Mouse (Mus musculus): ENCODE measurements at regions not wholly inside any gene's neighbourhood (a gene's known extent, or its start where the extent isn't known, plus 50 kb on each side); places are given as distances from the start of the nearest gene placed in this dataset.
"Not testable (repeated sequence)": the region's sequence is repeated elsewhere in the genome, so short reads cannot be mapped to it uniquely, and the experiment has no call there.

GRCm38 (mm10) chr2:129911203-129911921, 100.8 kb upstream of the Tgm3 start:
- no peak for ATAC-seq (ENCODE audit: extremely low read depth, insufficient number of reproducible peaks, low FRiP score, low TSS enrichment)
- no peaks in the 10 kb centered on the region for H3K36me3 ChIP-seq
- no peak overlapping the region for H3K4me3 ChIP-seq
- no peak overlapping the region for H3K27ac ChIP-seq (replicated peaks)
- H3K27me3 ChIP-seq (replicated peaks) = peaks cover 13% of the 10 kb centered on the region
- H3K4me1 ChIP-seq = peaks cover 10% of the 10 kb centered on the region
- 64% methylated on average over 19 of the region's 19 CpGs for WGBS
- H3K4me2 ChIP-seq = no peak overlapping the region
- no peaks in the 10 kb centered on the region for H3K9me3 ChIP-seq
- H3K9ac ChIP-seq = no peak overlapping the region

GRCm38 (mm10) chr2:129912556-129912955, 99.6 kb upstream of the Tgm3 start:
- Histone ChIP-seq H3K4me2 (no peak overlapping the region), H3K4me1 (peaks cover 10% of the 10 kb centered on the region), H3K9me3 (no peaks in the 10 kb centered on the region), H3K36me3 (no peaks in the 10 kb centered on the region), H3K4me3 (no peak overlapping the region), H3K9ac (no peak overlapping the region), H3K27me3 (replicated peaks) (peaks cover 13% of the 10 kb centered on the region), H3K27ac (replicated peaks) (no peak overlapping the region)
- 70% methylated on average over 8 of the region's 8 CpGs for WGBS
- ATAC-seq (ENCODE audit: extremely low read depth, insufficient number of reproducible peaks, low FRiP score, low TSS enrichment) = no peak

GRCm38 (mm10) chr2:129914261-129914660, 97.9 kb upstream of the Tgm3 start:
- no peak overlapping the region for H3K9ac ChIP-seq
- WGBS = 77% methylated on average over 8 of the region's 8 CpGs

GRCm38 (mm10) chr2:129916411-129916810, 95.7 kb upstream of the Tgm3 start:
- H3K27ac ChIP-seq (replicated peaks) = no peak overlapping the region
- ATAC-seq (ENCODE audit: extremely low read depth, insufficient number of reproducible peaks, low FRiP score, low TSS enrichment) = no peak
- WGBS = 83% methylated on average over 7 of the region's 7 CpGs
- peaks cover 5% of the 10 kb centered on the region for H3K4me1 ChIP-seq
- H3K36me3 ChIP-seq = no peaks in the 10 kb centered on the region
- no peaks in the 10 kb centered on the region for H3K9me3 ChIP-seq
- H3K4me2 ChIP-seq = no peak overlapping the region
- H3K9ac ChIP-seq = no peak overlapping the region
- no peaks in the 10 kb centered on the region for H3K27me3 ChIP-seq (replicated peaks)
- no peak overlapping the region for H3K4me3 ChIP-seq

More at GRCm38 (mm10) chr2:129914261-129914660, 97.9 kb upstream of the Tgm3 start:
- Histone ChIP-seq H3K36me3 (no peaks in the 10 kb centered on the region), H3K4me3 (no peak overlapping the region), H3K27me3 (replicated peaks) (peaks cover 4% of the 10 kb centered on the region), H3K27ac (replicated peaks) (no peak overlapping the region), H3K4me2 (no peak overlapping the region), H3K4me1 (peaks cover 8% of the 10 kb centered on the region), H3K9me3 (no peaks in the 10 kb centered on the region)
- no peak for ATAC-seq (ENCODE audit: extremely low read depth, insufficient number of reproducible peaks, low FRiP score, low TSS enrichment)

GRCm38 (mm10) chr2:129918141-129918790, 93.9 kb upstream of the Tgm3 start:
- H3K9ac ChIP-seq = no peak overlapping the region
- H3K36me3 ChIP-seq = no peaks in the 10 kb centered on the region
- 42% methylated on average over 9 of the region's 9 CpGs for WGBS
- no peaks in the 10 kb centered on the region for H3K27me3 ChIP-seq (replicated peaks)
- H3K27ac ChIP-seq (replicated peaks) = no peak overlapping the region
- H3K9me3 ChIP-seq = no peaks in the 10 kb centered on the region
- peaks cover 10% of the 10 kb centered on the region for H3K4me1 ChIP-seq
- no peak overlapping the region for H3K4me2 ChIP-seq
- no peak overlapping the region for H3K4me3 ChIP-seq
- ATAC-seq (ENCODE audit: extremely low read depth, insufficient number of reproducible peaks, low FRiP score, low TSS enrichment) = no peak

- ATAC-seq (ENCODE audit: extremely low read depth, insufficient number of reproducible peaks, low FRiP score, low TSS enrichment) = no peak
- Histone ChIP-seq H3K27ac (replicated peaks) (no peak overlapping the region), H3K4me3 (no peak overlapping the region), H3K9ac (no peak overlapping the region), H3K4me1 (peaks cover 10% of the 10 kb centered on the region), H3K4me2 (no peak overlapping the region), H3K9me3 (no peaks in the 10 kb centered on the region), H3K36me3 (no peaks in the 10 kb centered on the region), H3K27me3 (replicated peaks) (no peaks in the 10 kb centered on the region)
- WGBS = 77% methylated on average over 4 of the region's 4 CpGs
Measured at GRCm38 (mm10) chr2:129919551-129919950, 92.6 kb upstream of the Tgm3 start.

GRCm38 (mm10) chr2:129927218-129927617, 84.9 kb upstream of the Tgm3 start:
- 61% methylated on average over 2 of the region's 2 CpGs for WGBS
- ATAC-seq (ENCODE audit: extremely low read depth, insufficient number of reproducible peaks, low FRiP score, low TSS enrichment) = no peak
- Histone ChIP-seq H3K27me3 (replicated peaks) (no peaks in the 10 kb centered on the region), H3K27ac (replicated peaks) (no peak overlapping the region), H3K4me1 (no peaks in the 10 kb centered on the region), H3K4me3 (no peak overlapping the region), H3K36me3 (no peaks in the 10 kb centered on the region), H3K9me3 (no peaks in the 10 kb centered on the region), H3K9ac (no peak overlapping the region), H3K4me2 (no peak overlapping the region)

- Histone ChIP-seq H3K4me2 (no peak overlapping the region), H3K36me3 (no peaks in the 10 kb centered on the region), H3K4me3 (no peak overlapping the region), H3K9me3 (0 out of 2 replicates have a peak, but pooled peaks cover 4% of the 10 kb centered on the region), H3K27me3 (replicated peaks) (no peaks in the 10 kb centered on the region), H3K4me1 (0 out of 2 replicates have a peak, but pooled peaks cover 4% of the 10 kb centered on the region), H3K27ac (replicated peaks) (no peak overlapping the region), H3K9ac (no peak overlapping the region)
- WGBS = 70% methylated on average over 1 of the region's 1 CpGs
- ATAC-seq (ENCODE audit: extremely low read depth, insufficient number of reproducible peaks, low FRiP score, low TSS enrichment) = no peak
Measured at GRCm38 (mm10) chr2:129933578-129933977, 78.6 kb upstream of the Tgm3 start.

GRCm38 (mm10) chr2:129942824-129943223, 69.3 kb upstream of the Tgm3 start:
- Histone ChIP-seq H3K27ac (replicated peaks) (no peak overlapping the region), H3K4me3 (no peak overlapping the region), H3K4me2 (no peak overlapping the region), H3K4me1 (peaks cover 7% of the 10 kb centered on the region), H3K27me3 (replicated peaks) (no peaks in the 10 kb centered on the region), H3K9ac (no peak overlapping the region), H3K9me3 (no peaks in the 10 kb centered on the region), H3K36me3 (no peaks in the 10 kb centered on the region)
- ATAC-seq (ENCODE audit: extremely low read depth, insufficient number of reproducible peaks, low FRiP score, low TSS enrichment) = no peak
- WGBS = 84% methylated on average over 4 of the region's 4 CpGs

GRCm38 (mm10) chr2:129947847-129948553, 64.1 kb upstream of the Tgm3 start:
- peaks cover 17% of the 10 kb centered on the region for H3K4me1 ChIP-seq
- no peaks in the 10 kb centered on the region for H3K9me3 ChIP-seq
- no peaks in the 10 kb centered on the region for H3K36me3 ChIP-seq
- H3K4me2 ChIP-seq = peak overlapping the region; percentile 68
- H3K9ac ChIP-seq = peak overlapping the region; percentile 74
- WGBS = 41% methylated on average over 19 of the region's 20 CpGs
- peak overlapping the region; percentile 37 for H3K4me3 ChIP-seq
- H3K27me3 ChIP-seq (replicated peaks) = no peaks in the 10 kb centered on the region
- peak overlapping the region; percentile 79 for H3K27ac ChIP-seq (replicated peaks)
- ATAC-seq (ENCODE audit: extremely low read depth, insufficient number of reproducible peaks, low FRiP score, low TSS enrichment) = peak; percentile 63

GRCm38 (mm10) chr2:129949786-129950185, 62.4 kb upstream of the Tgm3 start:
- H3K9ac ChIP-seq; H3K9me3 ChIP-seq; H3K4me2 ChIP-seq; ATAC-seq (ENCODE audit: extremely low read depth, insufficient number of reproducible peaks, low FRiP score, low TSS enrichment); H3K27me3 ChIP-seq (replicated peaks); H3K36me3 ChIP-seq; H3K27ac ChIP-seq (replicated peaks); H3K4me3 ChIP-seq: not testable (repeated sequence)
- 69% methylated on average over 6 of the region's 6 CpGs for WGBS
- H3K4me1 ChIP-seq = peaks cover 24% of the 10 kb centered on the region
